Mouse (Mus musculus): ENCODE data around the gene Nav1. TPM values are rescaled to one million over a fixed set of nuclear protein-coding genes. Genes with fewer than 3 reads are reported as not detected.

The Nav1 gene
- total and polyA plus RNA-seq, 2 experiments: 0.83 to 1.8 TPM

GRCm38 (mm10) chr1:135624646-135625045, 17.6 kb upstream of the Nav1 start:
- no peaks in the 10 kb centered on the region for H3K27me3 ChIP-seq (ENCODE audit: control insufficient read depth, insufficient read depth, low read length)
- DNase-seq (ENCODE audit: extremely low read depth, low read depth, low spot score): no peak
- WGBS: 62% methylated on average over 5 of the region's 5 CpGs
- H3K4me3 ChIP-seq (ENCODE audit: insufficient read depth, low read depth, low read length): no peak overlapping the region
- H3K27ac ChIP-seq (replicated peaks; ENCODE audit: insufficient read depth, low read depth, low read length): no peak overlapping the region
- no peak overlapping the region for H3K9ac ChIP-seq (ENCODE audit: low read depth, low read length)
- H3K36me3 ChIP-seq (ENCODE audit: control insufficient read depth, insufficient read depth, low read length): no peaks in the 10 kb centered on the region
- 0 out of 2 replicates have a peak, but pooled peaks cover under 1% of the 10 kb centered on the region for H3K4me1 ChIP-seq (ENCODE audit: control insufficient read depth, insufficient read depth, low read length)
- TF ChIP-seq CTCF (IDR thresholded peaks at IDR 0.05; ENCODE audit: low read depth, low read length) (no peak), POLR2A (IDR thresholded peaks at IDR 0.05; ENCODE audit: extremely low read depth, insufficient read depth, low read length) (no peak)
- no peaks in the 10 kb centered on the region for H3K79me2 ChIP-seq (ENCODE audit: control insufficient read depth, insufficient read depth, low read length)

DNA sequence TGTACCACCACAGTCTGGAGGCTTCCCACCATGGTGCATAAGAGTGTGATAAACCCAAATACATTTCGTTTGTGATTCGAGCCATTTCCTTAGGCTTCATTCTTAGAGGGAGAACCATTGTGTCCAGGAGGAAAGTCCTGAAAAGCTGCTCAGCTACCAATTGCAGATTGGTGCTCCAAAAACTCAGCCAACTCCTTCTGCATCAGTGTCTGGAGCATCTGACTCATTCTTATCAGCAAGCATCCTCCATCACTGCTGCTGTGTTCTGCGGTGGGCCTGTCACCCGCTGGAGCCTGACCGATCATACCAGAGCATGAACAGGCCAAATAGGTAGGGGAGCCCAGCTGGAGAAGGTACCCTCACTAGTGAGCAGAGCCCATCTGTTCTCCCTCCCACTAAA, 16.0 kb upstream of the Nav1 start:
- no peaks in the 10 kb centered on the region for H3K79me2 ChIP-seq (ENCODE audit: control insufficient read depth, insufficient read depth, low read length)
- no peak overlapping the region for H3K27ac ChIP-seq (replicated peaks; ENCODE audit: insufficient read depth, low read depth, low read length)
- no peak overlapping the region for H3K9ac ChIP-seq (ENCODE audit: low read depth, low read length)
- no peak for DNase-seq (ENCODE audit: extremely low read depth, low read depth, low spot score)
- H3K27me3 ChIP-seq (ENCODE audit: control insufficient read depth, insufficient read depth, low read length): no peaks in the 10 kb centered on the region
- no peak for TF ChIP-seq POLR2A (IDR thresholded peaks at IDR 0.05; ENCODE audit: extremely low read depth, insufficient read depth, low read length)
- TF ChIP-seq CTCF (IDR thresholded peaks at IDR 0.05; ENCODE audit: low read depth, low read length): no peak
- H3K4me1 ChIP-seq (ENCODE audit: control insufficient read depth, insufficient read depth, low read length): 0 out of 2 replicates have a peak, but pooled peaks cover 5% of the 10 kb centered on the region
- WGBS: 82% methylated on average over 5 of the region's 5 CpGs
- H3K4me3 ChIP-seq (ENCODE audit: insufficient read depth, low read depth, low read length): no peak overlapping the region
- no peaks in the 10 kb centered on the region for H3K36me3 ChIP-seq (ENCODE audit: control insufficient read depth, insufficient read depth, low read length)

- Histone ChIP-seq H3K36me3 (ENCODE audit: control insufficient read depth, insufficient read depth, low read length) (no peaks in the 10 kb centered on the region), H3K4me1 (ENCODE audit: control insufficient read depth, insufficient read depth, low read length) (0 out of 2 replicates have a peak, but pooled peaks cover 5% of the 10 kb centered on the region), H3K27me3 (ENCODE audit: control insufficient read depth, insufficient read depth, low read length) (no peaks in the 10 kb centered on the region), H3K9ac (ENCODE audit: low read depth, low read length) (no peak overlapping the region), H3K4me3 (ENCODE audit: insufficient read depth, low read depth, low read length) (no peak overlapping the region), H3K79me2 (ENCODE audit: control insufficient read depth, insufficient read depth, low read length) (no peaks in the 10 kb centered on the region), H3K27ac (replicated peaks; ENCODE audit: insufficient read depth, low read depth, low read length) (no peak overlapping the region)
- WGBS: 65% methylated on average over 3 of the region's 3 CpGs
- TF ChIP-seq POLR2A (IDR thresholded peaks at IDR 0.05; ENCODE audit: extremely low read depth, insufficient read depth, low read length) (no peak), CTCF (IDR thresholded peaks at IDR 0.05; ENCODE audit: low read depth, low read length) (no peak)
- no peak for DNase-seq (ENCODE audit: extremely low read depth, low read depth, low spot score)
These were observed 14.2 kb upstream of the Nav1 start for GRCm38 (mm10) chr1:135621307-135621706.

- no peaks in the 10 kb centered on the region for H3K36me3 ChIP-seq (ENCODE audit: control insufficient read depth, insufficient read depth, low read length)
- no peaks in the 10 kb centered on the region for H3K79me2 ChIP-seq (ENCODE audit: control insufficient read depth, insufficient read depth, low read length)
- 22% methylated on average over 7 of the region's 7 CpGs for WGBS
- peak; percentile 47 for DNase-seq (ENCODE audit: extremely low read depth, low read depth, low spot score)
- H3K9ac ChIP-seq (ENCODE audit: low read depth, low read length): no peak overlapping the region
- H3K4me1 ChIP-seq (ENCODE audit: control insufficient read depth, insufficient read depth, low read length): 0 out of 2 replicates have a peak, but pooled peaks cover 5% of the 10 kb centered on the region
- no peaks in the 10 kb centered on the region for H3K27me3 ChIP-seq (ENCODE audit: control insufficient read depth, insufficient read depth, low read length)
- H3K27ac ChIP-seq (replicated peaks; ENCODE audit: insufficient read depth, low read depth, low read length): peak overlapping the region; percentile 38; the same call in 1 of the 2 replicates
- TF ChIP-seq POLR2A (IDR thresholded peaks at IDR 0.05; ENCODE audit: extremely low read depth, insufficient read depth, low read length): no peak
- TF ChIP-seq CTCF (IDR thresholded peaks at IDR 0.05; ENCODE audit: low read depth, low read length): no peak
- H3K4me3 ChIP-seq (ENCODE audit: insufficient read depth, low read depth, low read length): no peak overlapping the region
These were observed 12.9 kb upstream of the Nav1 start for GRCm38 (mm10) chr1:135619932-135620391.

- Histone ChIP-seq H3K27me3 (ENCODE audit: control insufficient read depth, insufficient read depth, low read length) (no peaks in the 10 kb centered on the region), H3K4me1 (ENCODE audit: control insufficient read depth, insufficient read depth, low read length) (0 out of 2 replicates have a peak, but pooled peaks cover 5% of the 10 kb centered on the region), H3K36me3 (ENCODE audit: control insufficient read depth, insufficient read depth, low read length) (no peaks in the 10 kb centered on the region), H3K4me3 (ENCODE audit: insufficient read depth, low read depth, low read length) (no peak overlapping the region), H3K9ac (ENCODE audit: low read depth, low read length) (no peak overlapping the region), H3K27ac (replicated peaks; ENCODE audit: insufficient read depth, low read depth, low read length) (peak overlapping the region; percentile 60; the same call in 1 of the 2 replicates), H3K79me2 (ENCODE audit: control insufficient read depth, insufficient read depth, low read length) (no peaks in the 10 kb centered on the region)
- TF ChIP-seq CTCF (IDR thresholded peaks at IDR 0.05; ENCODE audit: low read depth, low read length) (no peak), POLR2A (IDR thresholded peaks at IDR 0.05; ENCODE audit: extremely low read depth, insufficient read depth, low read length) (no peak)
- WGBS: 62% methylated on average over 7 of the region's 7 CpGs
- DNase-seq (ENCODE audit: extremely low read depth, low read depth, low spot score): no peak
These were observed 12.0 kb upstream of the Nav1 start for GRCm38 (mm10) chr1:135619130-135619529.

DNA sequence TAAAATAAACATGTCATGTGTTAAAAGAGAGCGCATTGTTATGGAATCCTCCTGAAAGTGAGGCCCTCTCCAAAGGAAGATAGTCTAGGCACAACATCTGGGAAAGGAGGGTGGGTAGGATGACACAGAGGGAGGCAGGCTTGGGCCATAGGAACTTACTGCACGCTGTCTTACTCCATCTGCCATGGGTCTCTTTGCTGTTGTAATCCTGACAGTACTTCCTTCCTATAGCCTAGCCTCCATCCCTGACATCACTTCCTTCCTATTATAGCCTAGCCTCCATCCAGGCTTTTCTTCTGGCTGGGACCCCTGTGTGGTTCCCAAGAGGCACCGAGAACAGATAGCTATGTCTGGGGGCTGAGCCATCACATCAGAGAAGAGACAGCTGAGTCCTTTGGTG, 10.2 kb upstream of the Nav1 start:
- Histone ChIP-seq H3K4me1 (ENCODE audit: control insufficient read depth, insufficient read depth, low read length) (0 out of 2 replicates have a peak, but pooled peaks cover 5% of the 10 kb centered on the region), H3K9ac (ENCODE audit: low read depth, low read length) (no peak overlapping the region), H3K79me2 (ENCODE audit: control insufficient read depth, insufficient read depth, low read length) (no peaks in the 10 kb centered on the region), H3K4me3 (ENCODE audit: insufficient read depth, low read depth, low read length) (no peak overlapping the region), H3K36me3 (ENCODE audit: control insufficient read depth, insufficient read depth, low read length) (no peaks in the 10 kb centered on the region), H3K27ac (replicated peaks; ENCODE audit: insufficient read depth, low read depth, low read length) (no peak overlapping the region), H3K27me3 (ENCODE audit: control insufficient read depth, insufficient read depth, low read length) (no peaks in the 10 kb centered on the region)
- 73% methylated on average over 3 of the region's 3 CpGs for WGBS
- TF ChIP-seq CTCF (IDR thresholded peaks at IDR 0.05; ENCODE audit: low read depth, low read length): no peak
- TF ChIP-seq POLR2A (IDR thresholded peaks at IDR 0.05; ENCODE audit: extremely low read depth, insufficient read depth, low read length): no peak
- no peak for DNase-seq (ENCODE audit: extremely low read depth, low read depth, low spot score)

Data from liver, adult 2 months (tissue).